Mouse (Mus musculus) cerebellum, adult 2 months (tissue): ENCODE results near the gene Soga1. TPM values are rescaled to one million over a fixed set of nuclear protein-coding genes. Genes with fewer than 3 reads are reported as not detected.
A peak's percentile ranks its signal among the peaks of the same experiment; 100 is the strongest.

Source experiments
- DNase-seq, 2 experiments: peaks; one replicate each; pipeline ENCODE4 v3.0.0; 2021
- H3K27ac ChIP-seq: fragments of 200-500 bp; 2 replicates; pipeline ENCODE4 v1.5.1; 2012; ENCODE audit warnings: low read length, control low read depth, inconsistent platforms; ENCODE audit not compliant: insufficient read depth
- H3K27me3 ChIP-seq: fragments of 200-500 bp; 2 replicates; pipeline ENCODE4 v1.6.1; 2012; ENCODE audit warnings: inconsistent platforms, mild to moderate bottlenecking, low read length, moderate library complexity; ENCODE audit not compliant: control insufficient read depth, insufficient read depth
- H3K4me1 ChIP-seq: fragments of 200-500 bp; 2 replicates; pipeline ENCODE4 v1.6.1; 2011; ENCODE audit warnings: low read length; ENCODE audit not compliant: control insufficient read depth, insufficient read depth
- H3K4me3 ChIP-seq: fragments of 200-500 bp; replicated peaks from 2 replicates; pipeline ENCODE3; 2011; ENCODE audit warnings: mild to moderate bottlenecking, low read depth, low read length, control low read depth; ENCODE audit not compliant: insufficient read depth
- CTCF ChIP-seq: fragments of 200-500 bp; IDR thresholded peaks from 2 replicates; pipeline ENCODE4 v1.5.1; 2011; ENCODE audit warnings: low read depth, mild to moderate bottlenecking, control low read depth, low read length, moderate library complexity, borderline replicate concordance; ENCODE audit not compliant: insufficient read depth
- POLR2A ChIP-seq: fragments of 200-500 bp; IDR thresholded peaks from 2 replicates; pipeline ENCODE4 v1.6.1; 2011; ENCODE audit warnings: low read length, control low read depth, borderline replicate concordance; ENCODE audit not compliant: insufficient read depth
- WGBS: fragments of 180-500 bp; shearing (Covaris S2); methylation state at CpG from one replicate; pipeline ENCODE4 v1.1.7; 2018; 5-methylcytosine and 5-hydroxymethylcytosine counted together
- polyA plus RNA-seq: library from polyadenylated mRNA; depleted of rRNA; stranded (reverse); fragments of >200 nt; gene quantifications from 2 replicates; pipeline ENCODE4 v1.2.3, GENCODE M21; 2012

The Soga1 gene
- polyA plus RNA-seq, 1 experiment: 38.3 TPM

DNA sequence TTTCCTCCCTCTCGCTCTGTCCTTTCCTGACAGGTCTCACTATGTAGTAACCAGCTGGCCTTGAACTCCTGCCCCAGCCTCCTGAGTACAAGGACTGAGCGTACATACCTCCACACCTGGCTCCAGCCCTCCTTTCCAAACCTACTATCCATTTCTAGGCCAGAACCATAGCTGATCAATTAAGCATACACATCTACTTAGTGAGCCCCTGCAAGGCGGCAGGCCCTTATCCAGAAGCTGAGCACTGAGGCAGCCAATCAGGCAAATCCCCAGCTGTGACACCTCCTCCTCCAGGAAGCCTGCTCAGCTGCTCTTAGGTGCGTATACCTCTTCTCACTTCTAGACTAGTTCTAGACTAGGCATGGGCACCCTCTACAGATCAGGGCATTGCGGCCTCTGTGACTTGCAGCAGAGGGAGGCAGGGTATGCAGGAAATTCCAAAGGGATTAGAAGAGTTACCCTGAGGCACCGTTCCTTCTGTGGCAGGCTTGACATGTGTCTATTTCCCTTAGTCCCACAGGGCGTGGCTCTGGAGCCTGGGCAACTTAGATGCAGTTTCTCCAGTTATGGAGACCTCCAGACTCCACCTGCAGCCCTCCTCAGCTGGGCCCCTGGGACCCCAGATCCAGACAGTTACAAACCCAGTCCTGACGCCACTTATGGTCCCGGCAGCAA is 6.6 kb downstream of the Soga1 start:
- Histone ChIP-seq H3K4me3 (peak overlapping the region; percentile 4), H3K27me3 (no peaks in the 10 kb centered on the region), H3K4me1 (peaks cover 58% of the 10 kb centered on the region), H3K27ac (peak overlapping the region; percentile 97)
- peak; percentile 21 to 40 for DNase-seq
- WGBS: 31% methylated on average over 9 of the region's 9 CpGs
- no peak for TF ChIP-seq CTCF
- TF ChIP-seq POLR2A: no peak

DNA sequence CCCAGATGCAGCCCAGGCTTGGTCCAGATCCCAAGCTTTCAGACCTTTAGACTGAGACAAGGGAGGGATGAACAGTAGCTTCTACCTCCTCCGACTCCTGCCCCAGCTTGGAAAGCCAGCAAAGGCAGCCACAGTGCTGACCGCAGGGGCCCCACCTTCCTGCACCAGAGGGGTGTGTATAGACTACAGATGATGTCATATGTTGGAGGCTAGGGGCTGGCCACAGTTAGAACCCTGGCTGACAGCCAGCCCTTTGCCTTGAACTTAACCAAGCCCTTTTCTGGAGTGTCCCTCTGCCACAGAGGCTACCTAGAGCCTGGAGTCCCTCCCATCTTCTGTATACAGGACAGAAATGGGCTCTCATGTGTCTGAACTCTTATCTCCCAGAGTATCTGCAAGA is 7.5 kb downstream of the Soga1 start:
- TF ChIP-seq POLR2A (0 out of 2 replicates have a peak, but pooled peaks have one; percentile 19), CTCF (no peak)
- peak; percentile 76 to 79 for DNase-seq
- Histone ChIP-seq H3K4me3 (peak overlapping the region; percentile 41), H3K4me1 (peaks cover 66% of the 10 kb centered on the region), H3K27me3 (no peaks in the 10 kb centered on the region), H3K27ac (peak overlapping the region; percentile 97)
- WGBS: 0% methylated on average over 2 of the region's 2 CpGs

DNA sequence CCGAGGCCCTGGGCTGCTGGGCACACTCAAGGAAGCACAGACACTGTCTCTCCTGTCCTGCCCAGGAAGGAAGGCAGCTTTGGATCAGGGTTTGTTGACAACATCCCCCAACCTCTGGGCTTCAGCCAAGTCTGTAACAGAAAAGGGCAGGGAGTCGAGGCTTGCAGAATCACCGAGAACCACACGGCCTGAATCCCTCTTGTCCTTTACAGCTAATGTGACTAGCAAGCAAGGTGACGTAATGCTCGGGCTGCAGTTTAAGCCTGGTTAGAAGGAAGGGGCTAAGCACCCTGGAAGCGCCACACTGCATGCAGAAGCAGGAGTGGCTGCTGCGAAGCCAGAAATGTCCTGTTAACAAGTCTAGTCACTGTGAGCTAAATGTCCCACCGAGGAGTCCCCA is 8.7 kb downstream of the Soga1 start:
- peak overlapping the region; percentile 23 for H3K4me3 ChIP-seq
- no peaks in the 10 kb centered on the region for H3K27me3 ChIP-seq
- peak; percentile 65 to 67 for DNase-seq
- 4% methylated on average over 9 of the region's 9 CpGs for WGBS
- peaks cover 76% of the 10 kb centered on the region for H3K4me1 ChIP-seq
- peak overlapping the region; percentile 97 for H3K27ac ChIP-seq
- TF ChIP-seq POLR2A: no peak
- no peak for TF ChIP-seq CTCF

DNA sequence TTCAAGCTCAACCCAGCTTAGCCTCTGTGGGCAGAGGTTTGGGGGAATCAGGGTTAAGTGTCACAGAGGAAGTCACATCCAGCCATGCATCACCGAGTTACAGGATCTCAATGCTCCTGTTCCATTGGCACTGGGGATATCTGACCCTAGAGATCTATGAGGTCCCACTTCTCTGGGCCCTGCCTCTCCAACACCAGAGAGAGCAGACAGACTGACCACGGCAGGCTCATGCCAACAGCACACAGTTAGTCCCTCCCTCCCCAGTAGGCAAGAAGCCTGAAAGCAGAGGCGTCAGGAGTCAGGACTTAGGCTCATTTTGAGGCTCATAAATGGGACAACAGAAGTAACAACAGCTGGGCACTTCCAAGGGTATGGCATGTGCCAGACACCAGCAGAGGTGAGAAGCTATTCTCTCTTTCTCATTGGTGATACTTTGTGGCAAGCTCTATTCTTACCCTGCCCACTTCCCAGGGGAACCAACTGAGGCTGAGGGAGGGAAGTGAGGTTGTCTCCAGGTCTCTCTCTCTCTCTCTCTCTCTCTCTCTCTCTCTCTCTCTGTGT is 9.2 kb downstream of the Soga1 start:
- 0% methylated on average over 3 of the region's 3 CpGs for WGBS
- peaks cover 82% of the 10 kb centered on the region for H3K4me1 ChIP-seq
- TF ChIP-seq POLR2A (no peak), CTCF (no peak)

DNA sequence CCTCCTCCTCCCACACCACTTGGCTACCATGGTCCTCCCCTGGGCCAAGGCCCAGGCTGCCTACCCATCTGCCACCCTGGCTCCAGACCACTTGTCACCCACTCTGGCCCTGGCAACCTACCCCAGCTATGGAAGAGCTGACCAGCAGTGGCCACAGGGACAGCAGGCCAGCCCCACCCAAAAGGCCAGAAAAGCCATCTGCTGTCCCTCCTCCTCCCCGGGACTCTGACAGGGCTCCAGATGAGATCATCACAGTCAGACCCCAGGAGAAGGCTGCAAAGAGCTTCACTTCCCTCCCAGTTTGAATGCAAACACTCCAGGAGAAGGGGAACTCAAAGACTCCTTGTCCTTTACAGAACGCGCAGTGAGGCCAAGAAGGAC is 9.7 kb downstream of the Soga1 start:
- DNase-seq: peak; percentile 93 to 98
- WGBS: 7% methylated on average over 3 of the region's 3 CpGs
- Histone ChIP-seq H3K4me3 (peak overlapping the region; percentile 7), H3K27me3 (no peaks in the 10 kb centered on the region), H3K4me1 (peaks cover 87% of the 10 kb centered on the region), H3K27ac (peak overlapping the region; percentile 97)
- TF ChIP-seq POLR2A (peak; percentile 48; the same call in 1 of the 2 replicates), CTCF (0 out of 2 replicates have a peak, but pooled peaks have one; percentile 1)

More for the DNA sequence above, 9.2 kb downstream of the Soga1 start:
- peak overlapping the region; percentile 7 for H3K4me3 ChIP-seq
- peak overlapping the region; percentile 97 for H3K27ac ChIP-seq
- DNase-seq: no peak
- H3K27me3 ChIP-seq: no peaks in the 10 kb centered on the region

DNA sequence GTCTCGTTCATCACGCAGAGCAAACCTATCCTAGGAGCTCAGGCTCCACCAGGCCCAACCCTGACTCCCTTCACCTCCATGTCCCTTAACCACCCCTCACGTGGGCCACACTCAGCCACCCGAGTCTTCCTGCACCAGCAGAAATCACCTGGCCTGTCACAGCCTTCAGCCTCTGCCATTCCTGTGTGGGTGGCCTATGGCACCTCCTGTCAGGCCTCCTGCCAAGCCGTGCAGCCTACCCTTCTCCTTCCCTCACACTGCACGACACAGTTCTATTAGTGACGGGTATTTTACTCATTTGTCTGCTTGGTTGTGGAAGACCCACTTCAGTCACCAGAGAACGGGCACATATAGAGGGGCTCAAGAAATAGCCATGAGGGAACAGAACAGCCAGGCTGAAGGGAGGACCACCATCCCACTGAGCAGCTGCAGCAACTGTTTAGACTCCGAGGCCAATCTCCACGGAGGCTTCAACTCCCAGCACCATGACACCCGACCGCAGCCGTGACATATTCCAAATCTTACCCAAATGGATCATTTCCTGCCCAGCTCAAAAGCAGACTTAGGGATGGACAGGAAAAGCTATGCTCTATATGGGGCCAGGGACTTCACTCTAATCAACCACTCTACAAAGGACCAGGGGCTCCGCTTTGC is 10.2 kb downstream of the Soga1 start:
- 6% methylated on average over 14 of the region's 14 CpGs for WGBS

DNA sequence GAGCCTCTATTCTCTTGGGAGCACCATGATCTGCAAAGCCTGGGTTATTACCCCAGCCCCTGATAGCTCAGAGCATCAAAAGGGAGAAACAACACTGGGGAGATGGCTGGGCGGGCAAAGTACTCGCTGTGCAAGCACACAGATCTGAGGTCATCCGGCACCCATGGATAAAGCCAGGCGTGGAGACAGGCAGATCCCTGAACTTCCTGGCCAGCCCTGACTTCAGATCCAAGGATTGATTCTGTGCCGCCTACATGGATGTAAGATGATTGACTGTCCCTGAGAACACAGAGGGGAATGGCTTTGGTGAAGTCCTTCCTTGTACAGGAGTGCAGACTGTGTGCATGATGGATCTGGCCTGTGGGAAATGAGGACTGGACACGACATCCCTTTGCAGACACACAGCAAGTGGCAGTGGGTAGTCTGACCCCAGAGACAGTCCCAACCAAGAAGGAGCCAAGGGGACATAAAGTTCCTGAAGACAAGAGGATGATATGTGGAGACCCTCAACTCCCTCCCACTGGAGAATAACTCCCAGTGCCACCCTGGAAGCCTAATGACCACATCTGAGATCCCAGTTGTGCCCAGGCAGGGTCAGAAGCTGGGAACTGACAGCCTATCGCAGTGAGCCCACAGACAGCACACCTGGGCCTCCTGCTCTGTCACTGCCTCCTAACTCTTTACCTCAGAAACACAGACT is 12.2 kb downstream of the Soga1 start:
- WGBS: 27% methylated on average over 7 of the region's 7 CpGs
- Histone ChIP-seq H3K4me3 (no peak overlapping the region), H3K27me3 (no peaks in the 10 kb centered on the region), H3K4me1 (peaks cover 89% of the 10 kb centered on the region), H3K27ac (peak overlapping the region; percentile 85)
- TF ChIP-seq CTCF (no peak), POLR2A (no peak)
- DNase-seq: peak; percentile 35 to 52

More for the DNA sequence above, 10.2 kb downstream of the Soga1 start:
- H3K4me3 ChIP-seq: peak overlapping the region; percentile 12
- peak; percentile 23; the same call in 1 of the 2 replicates for TF ChIP-seq POLR2A
- no peak for TF ChIP-seq CTCF
- H3K27me3 ChIP-seq: no peaks in the 10 kb centered on the region
- peaks cover 90% of the 10 kb centered on the region for H3K4me1 ChIP-seq
- peak overlapping the region; percentile 97 for H3K27ac ChIP-seq
- DNase-seq: peak; percentile 75 to 79
